Mouse (Mus musculus) heart, postnatal 0 days (tissue): Measurements from ENCODE around the gene Dnal1. TPM values are rescaled to one million over a fixed set of nuclear protein-coding genes. Genes with fewer than 3 reads are reported as not detected.

ENCODE experiments used
- ATAC-seq: fragments of 200-750 bp; cut with Nextera tagmentation; 2 replicates; pipeline ENCODE4 v1.8.0; 2017; ENCODE audit warnings: low read depth, moderate number of reproducible peaks, moderate library complexity; ENCODE audit not compliant: insufficient read depth
- DNase-seq: peaks from one replicate; pipeline ENCODE4 v3.0.0-alpha.2; 2016; ENCODE audit warnings: low spot score
- H3K27ac ChIP-seq: fragments of 300-500 bp; sonication (generic); 2 replicates; pipeline ENCODE4 v1.5.1; 2014; ENCODE audit warnings: low read depth, mild to moderate bottlenecking
- H3K27me3 ChIP-seq: fragments of 300-500 bp; sonication (generic); 2 replicates; pipeline ENCODE4 v1.6.1; 2014; ENCODE audit warnings: low read length, mixed read lengths; ENCODE audit not compliant: control insufficient read depth, insufficient read depth
- H3K36me3 ChIP-seq: fragments of 300-500 bp; sonication (generic); replicated peaks from 2 replicates; pipeline ENCODE4 v1.6.1; 2014; ENCODE audit warnings: low read length, mixed read lengths; ENCODE audit not compliant: control insufficient read depth, insufficient read depth
- H3K4me1 ChIP-seq: fragments of 300-500 bp; sonication (generic); 2 replicates; pipeline ENCODE4 v1.6.1; 2014; ENCODE audit warnings: antibody characterized with exemption; ENCODE audit not compliant: control insufficient read depth, insufficient read depth
- H3K4me2 ChIP-seq: fragments of 300-500 bp; sonication (generic); 2 replicates; pipeline ENCODE4 v1.6.1; 2014; ENCODE audit warnings: low read depth, mild to moderate bottlenecking, low read length, moderate library complexity
- H3K4me3 ChIP-seq: fragments of 300-500 bp; sonication (generic); 2 replicates; pipeline ENCODE4 v1.5.1; 2014; ENCODE audit warnings: low read depth, low read length
- H3K9ac ChIP-seq: fragments of 300-500 bp; sonication (generic); replicated peaks from 2 replicates; pipeline ENCODE4 v1.6.1; 2014; ENCODE audit warnings: low read depth, low read length, mixed read lengths
- H3K9me3 ChIP-seq: fragments of 300-500 bp; sonication (generic); replicated peaks from 2 replicates; pipeline ENCODE4 v1.6.1; 2016; ENCODE audit warnings: low read length; ENCODE audit not compliant: control insufficient read depth
- CTCF ChIP-seq: IDR thresholded peaks from 2 replicates; pipeline ENCODE4 v1.5.1; 2016; ENCODE audit warnings: antibody characterized with exemption, control low read depth, low read depth
- EP300 ChIP-seq: IDR thresholded peaks from 2 replicates; pipeline ENCODE4 v1.6.1; 2016; ENCODE audit warnings: antibody characterized with exemption, low read depth
- WGBS: fragments of 180-500 bp; shearing (Covaris S2); extraction: QIAGEN DNeasy Blood & Tissue Kit; methylation state at CpG from one replicate; pipeline ENCODE4 v1.1.7; 2014; 5-methylcytosine and 5-hydroxymethylcytosine counted together
- polyA plus RNA-seq: library from polyadenylated mRNA; unstranded; fragments of >200 nt; fragmentation: Nextera tagmentation; extraction: Ambion mirVana; gene quantifications from 2 replicates; pipeline ENCODE4 v1.2.1, GENCODE M21; 2015
- total RNA-seq: library from RNA; depleted of rRNA; stranded (reverse); fragments of >200 nt; gene quantifications from 2 replicates; pipeline ENCODE4 v1.2.3, GENCODE M21; 2014; ENCODE audit warnings: low replicate concordance

Gene Dnal1
- total and polyA plus RNA-seq, 2 experiments from 2014 or later: 2.3 to 2.6 TPM

- DNase-seq: no peak
- no peak for TF ChIP-seq CTCF
- no peak for TF ChIP-seq EP300
- H3K36me3 ChIP-seq: peaks cover 25% of the 10 kb centered on the region
- H3K4me2 ChIP-seq: no peak overlapping the region
- H3K4me3 ChIP-seq: no peak overlapping the region
- no peak overlapping the region for H3K27ac ChIP-seq
- H3K9me3 ChIP-seq: no peaks in the 10 kb centered on the region
- ATAC-seq: no peak
- WGBS: 84% methylated on average over 11 of the region's 11 CpGs
- no peaks in the 10 kb centered on the region for H3K27me3 ChIP-seq
- H3K9ac ChIP-seq: no peak overlapping the region
- no peaks in the 10 kb centered on the region for H3K4me1 ChIP-seq
Measured at GRCm38 (mm10) chr12:84163586-84164110, 49.5 kb downstream of the Dnal1 start.

- TF ChIP-seq EP300: no peak
- TF ChIP-seq CTCF: no peak
- Histone ChIP-seq H3K9ac (no peak overlapping the region), H3K4me2 (no peak overlapping the region), H3K36me3 (peaks cover 13% of the 10 kb centered on the region), H3K27me3 (no peaks in the 10 kb centered on the region), H3K4me3 (no peak overlapping the region), H3K4me1 (no peaks in the 10 kb centered on the region), H3K9me3 (no peaks in the 10 kb centered on the region), H3K27ac (peak overlapping the region; percentile 57; the same call in 1 of the 2 replicates)
- 45% methylated on average over 8 of the region's 8 CpGs for WGBS
- no peak for DNase-seq
- ATAC-seq: no peak
Measured at GRCm38 (mm10) chr12:84165631-84166373, 51.6 kb downstream of the Dnal1 start.

GRCm38 (mm10) chr12:84170610-84171009, 56.4 kb downstream of the Dnal1 start:
- Histone ChIP-seq H3K9me3 (no peaks in the 10 kb centered on the region), H3K4me3 (no peak overlapping the region), H3K4me2 (no peak overlapping the region), H3K36me3 (peaks cover 43% of the 10 kb centered on the region), H3K27me3 (no peaks in the 10 kb centered on the region), H3K27ac (no peak overlapping the region), H3K9ac (no peak overlapping the region), H3K4me1 (peaks cover 20% of the 10 kb centered on the region)
- DNase-seq (no peak), ATAC-seq (no peak)
- 73% methylated on average over 10 of the region's 10 CpGs for WGBS
- TF ChIP-seq CTCF: no peak
- no peak for TF ChIP-seq EP300

GRCm38 (mm10) chr12:84172216-84172615, 58.0 kb downstream of the Dnal1 start:
- Histone ChIP-seq H3K27me3 (no peaks in the 10 kb centered on the region), H3K27ac (no peak overlapping the region), H3K4me1 (peaks cover 31% of the 10 kb centered on the region), H3K4me2 (no peak overlapping the region), H3K36me3 (peaks cover 39% of the 10 kb centered on the region), H3K9ac (no peak overlapping the region), H3K9me3 (no peaks in the 10 kb centered on the region), H3K4me3 (no peak overlapping the region)
- DNase-seq (no peak), ATAC-seq (no peak)
- TF ChIP-seq CTCF: no peak
- no peak for TF ChIP-seq EP300
- WGBS: 93% methylated on average over 3 of the region's 3 CpGs

- 92% methylated on average over 17 of the region's 17 CpGs for WGBS
- no peaks in the 10 kb centered on the region for H3K9me3 ChIP-seq
Measured at GRCm38 (mm10) chr12:84172862-84173261, 58.7 kb downstream of the Dnal1 start.

More at GRCm38 (mm10) chr12:84172862-84173261, 58.7 kb downstream of the Dnal1 start:
- H3K9ac ChIP-seq: no peak overlapping the region
- H3K4me2 ChIP-seq: no peak overlapping the region
- peaks cover 39% of the 10 kb centered on the region for H3K36me3 ChIP-seq
- peaks cover 38% of the 10 kb centered on the region for H3K4me1 ChIP-seq
- H3K4me3 ChIP-seq: no peak overlapping the region
- no peaks in the 10 kb centered on the region for H3K27me3 ChIP-seq
- H3K27ac ChIP-seq: no peak overlapping the region
- no peak for DNase-seq
- TF ChIP-seq CTCF (no peak), EP300 (no peak)
- no peak for ATAC-seq
